Mouse (Mus musculus): Measurements from ENCODE around the gene Ppp1ca. TPM values are rescaled to one million over a fixed set of nuclear protein-coding genes. Genes with fewer than 3 reads are reported as not detected.

Ppp1ca gene
- polyA plus RNA-seq, 1 experiment: 819 TPM

- Histone ChIP-seq H3K79me3 (ENCODE audit: low read depth) (peaks cover 46% of the 10 kb centered on the region), H3ac (ENCODE audit: control insufficient read depth, insufficient read length, low read depth) (peak overlapping the region; percentile 39), H3K27me3 (ENCODE audit: control insufficient read depth, insufficient read depth, insufficient read length) (no peaks in the 10 kb centered on the region), H3K36me3 (ENCODE audit: control insufficient read depth, insufficient read depth) (peaks cover 56% of the 10 kb centered on the region), H3K79me2 (ENCODE audit: control insufficient read depth, insufficient read depth) (peaks cover 69% of the 10 kb centered on the region), H3K4me3 (ENCODE audit: insufficient read depth, poor library complexity, severe bottlenecking) (no peak overlapping the region)
- TF ChIP-seq MAX (IDR thresholded peaks at IDR 0.05) (no peak), MYOD1 (IDR thresholded peaks at IDR 0.05; ENCODE audit: control insufficient read depth, insufficient read length, low read depth) (no peak), USF1 (IDR thresholded peaks at IDR 0.05; ENCODE audit: low read depth) (no peak), CTCF (IDR thresholded peaks at IDR 0.05; ENCODE audit: control insufficient read depth, insufficient read depth, insufficient read length) (no peak)
Observed at GRCm38 (mm10) chr19:4220957-4221743, 29.3 kb downstream of the Ppp1ca start.

- Histone ChIP-seq H3K79me2 (ENCODE audit: control insufficient read depth, insufficient read depth) (peaks cover 59% of the 10 kb centered on the region), H3K79me3 (ENCODE audit: low read depth) (peaks cover 36% of the 10 kb centered on the region)
Observed at GRCm38 (mm10) chr19:4222165-4222564, 30.3 kb downstream of the Ppp1ca start.

GRCm38 (mm10) chr19:4226779-4227178, 34.9 kb downstream of the Ppp1ca start:
- Histone ChIP-seq H3K79me2 (ENCODE audit: control insufficient read depth, insufficient read depth) (peaks cover 13% of the 10 kb centered on the region), H3ac (ENCODE audit: control insufficient read depth, insufficient read length, low read depth) (no peak overlapping the region), H3K36me3 (ENCODE audit: control insufficient read depth, insufficient read depth) (peaks cover 26% of the 10 kb centered on the region), H3K79me3 (ENCODE audit: low read depth) (no peaks in the 10 kb centered on the region), H3K4me3 (ENCODE audit: insufficient read depth, poor library complexity, severe bottlenecking) (no peak overlapping the region), H3K27me3 (ENCODE audit: control insufficient read depth, insufficient read depth, insufficient read length) (no peaks in the 10 kb centered on the region)
- TF ChIP-seq CEBPB (IDR thresholded peaks at IDR 0.05; ENCODE audit: low read depth) (no peak), USF1 (IDR thresholded peaks at IDR 0.05; ENCODE audit: low read depth) (no peak), FOSL1 (IDR thresholded peaks at IDR 0.05; ENCODE audit: insufficient read depth, low read length, poor library complexity, severe bottlenecking) (no peak), CTCF (IDR thresholded peaks at IDR 0.05; ENCODE audit: control insufficient read depth, insufficient read depth, insufficient read length) (no peak), MYOG (IDR thresholded peaks at IDR 0.05; ENCODE audit: control insufficient read depth, extremely low read depth, insufficient read length) (no peak), MYOD1 (IDR thresholded peaks at IDR 0.05; ENCODE audit: control insufficient read depth, insufficient read length, low read depth) (no peak), MAX (IDR thresholded peaks at IDR 0.05) (no peak)

More at GRCm38 (mm10) chr19:4222165-4222564, 30.3 kb downstream of the Ppp1ca start:
- Histone ChIP-seq H3K4me3 (ENCODE audit: insufficient read depth, poor library complexity, severe bottlenecking) (no peak overlapping the region), H3K36me3 (ENCODE audit: control insufficient read depth, insufficient read depth) (peaks cover 49% of the 10 kb centered on the region), H3ac (ENCODE audit: control insufficient read depth, insufficient read length, low read depth) (peak overlapping the region; percentile 6), H3K27me3 (ENCODE audit: control insufficient read depth, insufficient read depth, insufficient read length) (no peaks in the 10 kb centered on the region)
- TF ChIP-seq MAX (IDR thresholded peaks at IDR 0.05): no peak
- no peak for TF ChIP-seq CTCF (IDR thresholded peaks at IDR 0.05; ENCODE audit: control insufficient read depth, insufficient read depth, insufficient read length)
- no peak for TF ChIP-seq CEBPB (IDR thresholded peaks at IDR 0.05; ENCODE audit: low read depth)

GRCm38 (mm10) chr19:4227446-4227845, 35.6 kb downstream of the Ppp1ca start:
- H3K27me3 ChIP-seq (ENCODE audit: control insufficient read depth, insufficient read depth, insufficient read length): no peaks in the 10 kb centered on the region
- H3ac ChIP-seq (ENCODE audit: control insufficient read depth, insufficient read length, low read depth): no peak overlapping the region
- H3K36me3 ChIP-seq (ENCODE audit: control insufficient read depth, insufficient read depth): peaks cover 20% of the 10 kb centered on the region
- H3K79me2 ChIP-seq (ENCODE audit: control insufficient read depth, insufficient read depth): peaks cover 9% of the 10 kb centered on the region
- no peak overlapping the region for H3K4me3 ChIP-seq (ENCODE audit: insufficient read depth, poor library complexity, severe bottlenecking)
- H3K79me3 ChIP-seq (ENCODE audit: low read depth): no peaks in the 10 kb centered on the region
- TF ChIP-seq MAX (IDR thresholded peaks at IDR 0.05) (no peak), CEBPB (IDR thresholded peaks at IDR 0.05; ENCODE audit: low read depth) (no peak), FOSL1 (IDR thresholded peaks at IDR 0.05; ENCODE audit: insufficient read depth, low read length, poor library complexity, severe bottlenecking) (no peak), CTCF (IDR thresholded peaks at IDR 0.05; ENCODE audit: control insufficient read depth, insufficient read depth, insufficient read length) (no peak)

- Histone ChIP-seq H3K27me3 (ENCODE audit: control insufficient read depth, insufficient read depth, insufficient read length) (no peaks in the 10 kb centered on the region), H3K79me3 (ENCODE audit: low read depth) (no peaks in the 10 kb centered on the region), H3K4me3 (ENCODE audit: insufficient read depth, poor library complexity, severe bottlenecking) (no peak overlapping the region), H3ac (ENCODE audit: control insufficient read depth, insufficient read length, low read depth) (no peak overlapping the region), H3K79me2 (ENCODE audit: control insufficient read depth, insufficient read depth) (peaks cover 9% of the 10 kb centered on the region), H3K36me3 (ENCODE audit: control insufficient read depth, insufficient read depth) (peaks cover 14% of the 10 kb centered on the region)
- TF ChIP-seq CTCF (IDR thresholded peaks at IDR 0.05; ENCODE audit: control insufficient read depth, insufficient read depth, insufficient read length) (peak; percentile 61), FOSL1 (IDR thresholded peaks at IDR 0.05; ENCODE audit: insufficient read depth, low read length, poor library complexity, severe bottlenecking) (no peak)
Observed at GRCm38 (mm10) chr19:4227894-4228678, 36.2 kb downstream of the Ppp1ca start.

- Histone ChIP-seq H3ac (ENCODE audit: control insufficient read depth, insufficient read length, low read depth) (no peak overlapping the region), H3K27me3 (ENCODE audit: control insufficient read depth, insufficient read depth, insufficient read length) (no peaks in the 10 kb centered on the region), H3K79me2 (ENCODE audit: control insufficient read depth, insufficient read depth) (peaks cover 12% of the 10 kb centered on the region), H3K79me3 (ENCODE audit: low read depth) (no peaks in the 10 kb centered on the region), H3K4me3 (ENCODE audit: insufficient read depth, poor library complexity, severe bottlenecking) (no peak overlapping the region), H3K36me3 (ENCODE audit: control insufficient read depth, insufficient read depth) (peaks cover 6% of the 10 kb centered on the region)
- TF ChIP-seq USF1 (IDR thresholded peaks at IDR 0.05; ENCODE audit: low read depth): no peak
- no peak for TF ChIP-seq MYOG (IDR thresholded peaks at IDR 0.05; ENCODE audit: control insufficient read depth, extremely low read depth, insufficient read length)
- no peak for TF ChIP-seq CEBPB (IDR thresholded peaks at IDR 0.05; ENCODE audit: low read depth)
- TF ChIP-seq FOSL1 (IDR thresholded peaks at IDR 0.05; ENCODE audit: insufficient read depth, low read length, poor library complexity, severe bottlenecking): no peak
- TF ChIP-seq CTCF (IDR thresholded peaks at IDR 0.05; ENCODE audit: control insufficient read depth, insufficient read depth, insufficient read length): no peak
- TF ChIP-seq MYOD1 (IDR thresholded peaks at IDR 0.05; ENCODE audit: control insufficient read depth, insufficient read length, low read depth): no peak
- TF ChIP-seq MAX (IDR thresholded peaks at IDR 0.05): no peak
Observed at GRCm38 (mm10) chr19:4228891-4229290, 37.0 kb downstream of the Ppp1ca start.
